Mouse (Mus musculus) heart, adult 2 months (tissue): ENCODE data around the gene Gm49395.

Source experiments
- CTCF ChIP-seq: fragments of 200-600 bp; IDR thresholded peaks from 2 replicates; pipeline ENCODE4 v1.8.1; 2022; ENCODE audit warnings: antibody characterized with exemption, mild to moderate bottlenecking, moderate library complexity
- EP300 ChIP-seq: fragments of 200-500 bp; IDR thresholded peaks from 2 replicates; pipeline ENCODE4 v1.6.1; 2011; ENCODE audit warnings: low read depth, low read length, control low read depth; ENCODE audit not compliant: insufficient read depth

GRCm38 (mm10) chr13:115132435-115132834 is 30.7 kb upstream of the Gm49395 start:
- TF ChIP-seq CTCF (no peak), EP300 (no peak)
